Mouse (Mus musculus): ENCODE data around the gene Supt7l.
A peak's percentile ranks its signal among the peaks of the same experiment; 100 is the strongest.
"Not testable (repeated sequence)": the region's sequence is repeated elsewhere in the genome, so short reads cannot be mapped to it uniquely, and the experiment has no call there.

Supt7l gene

DNA sequence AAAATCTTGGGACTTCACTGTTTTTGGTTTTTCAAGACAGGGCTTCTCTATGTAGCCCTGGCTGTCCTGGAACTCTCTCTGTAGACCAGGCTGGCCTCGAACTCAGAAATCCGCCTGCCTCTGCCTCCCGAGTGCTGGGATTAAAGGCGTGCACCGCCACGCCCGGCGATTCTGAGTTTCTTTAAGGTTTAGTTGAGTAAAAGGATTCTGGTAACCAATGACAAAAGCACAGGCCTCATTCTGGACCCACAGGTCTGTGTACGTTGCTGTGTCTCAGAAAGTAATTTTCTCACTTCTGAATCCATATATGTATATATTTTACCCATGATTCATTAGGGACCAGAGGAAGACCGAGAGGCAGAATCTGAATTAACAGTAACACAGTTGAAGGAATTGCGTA, at the start of gene Supt7l:
Supt7l (minus strand) TSS at position 101 of the 400 bp plus-strand sequence.
- DNase-seq (ENCODE audit: inconsistent age in 2 of 2, low spot score in 1 of 2), result not testable (repeated sequence)

DNA sequence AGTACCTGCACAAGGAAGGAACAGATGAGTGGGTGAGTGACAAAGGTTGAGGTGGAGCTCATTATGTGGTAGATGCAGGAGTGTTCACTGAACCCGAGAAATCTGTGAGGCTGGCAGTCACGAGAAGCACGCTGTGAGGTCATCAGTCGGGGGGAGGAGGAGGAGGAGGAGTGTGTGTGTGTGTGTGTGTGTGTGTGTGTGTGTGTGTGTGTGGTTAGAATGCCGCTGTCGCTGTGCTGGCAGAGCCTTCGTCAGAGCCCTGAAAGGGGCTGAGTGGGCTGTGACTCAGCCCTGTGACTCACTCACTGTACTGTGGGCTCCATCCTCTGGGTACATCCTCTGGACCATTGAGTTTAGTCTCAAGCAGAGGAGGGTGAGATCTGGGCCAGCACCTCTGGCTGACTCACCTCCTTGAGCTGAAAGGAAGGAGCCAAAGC, 49.0 kb upstream of the Supt7l start:
- DNase-seq (ENCODE audit: inconsistent age in 2 of 2, low spot score in 1 of 2), result peak; percentile 90 to 91

DNA sequence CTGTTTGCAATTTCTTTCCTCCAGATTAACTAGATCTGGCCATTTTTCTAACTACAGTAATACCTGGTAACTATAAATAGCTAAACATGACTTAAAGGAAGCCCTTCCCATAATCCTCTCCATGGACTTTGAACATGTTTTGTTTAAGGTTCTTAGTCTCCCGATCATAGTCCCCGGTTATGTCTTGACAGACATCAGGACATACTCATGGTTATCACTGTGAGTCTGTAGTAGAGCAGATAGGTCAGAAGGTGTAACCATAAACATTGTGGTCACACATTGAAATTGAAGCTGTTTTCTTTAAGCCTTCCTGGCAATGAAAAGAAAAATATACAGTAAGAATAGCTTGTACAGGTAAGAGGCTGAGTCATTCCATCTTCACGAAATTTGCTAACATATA, 46.1 kb upstream of the Supt7l start:
- no peak for DNase-seq (ENCODE audit: inconsistent age in 2 of 2, low spot score in 1 of 2)

- DNase-seq (ENCODE audit: inconsistent age in 2 of 2, low spot score in 1 of 2), result peak; percentile 70 to 87
Measured at GRCm38 (mm10) chr5:31571023-31571608, 43.5 kb upstream of the Supt7l start.

- DNase-seq (ENCODE audit: inconsistent age in 2 of 2, low spot score in 1 of 2), result peak in 1 of 2 experiments; percentile 62
Measured at GRCm38 (mm10) chr5:31567951-31568657, 40.5 kb upstream of the Supt7l start.

GRCm38 (mm10) chr5:31566457-31566856, 38.9 kb upstream of the Supt7l start:
- no peak for DNase-seq (ENCODE audit: inconsistent age in 2 of 2, low spot score in 1 of 2)

- DNase-seq (ENCODE audit: inconsistent age in 2 of 2, low spot score in 1 of 2), result no peak
Measured at GRCm38 (mm10) chr5:31566026-31566425, 38.4 kb upstream of the Supt7l start.

DNA sequence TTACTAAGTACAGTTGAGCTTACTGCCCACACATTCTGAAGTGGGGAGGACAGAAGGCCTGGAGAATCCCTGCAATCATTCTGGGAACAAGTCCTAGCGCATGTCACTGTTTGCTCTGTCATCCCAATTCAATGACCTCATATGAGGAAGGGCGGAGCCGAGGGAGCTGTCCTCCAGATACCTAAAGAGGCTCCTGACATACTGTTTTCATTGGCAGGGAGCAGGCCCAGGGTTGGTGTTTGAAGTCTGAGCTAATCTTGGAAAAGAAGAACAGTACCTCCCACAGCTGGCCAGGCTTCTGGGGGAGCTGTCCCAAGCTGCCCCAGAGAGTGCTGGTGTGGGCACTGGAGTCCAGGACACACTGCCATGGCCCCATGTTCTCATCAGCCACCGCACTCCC, 37.4 kb upstream of the Supt7l start:
- peak; percentile 44 to 79 for DNase-seq (ENCODE audit: inconsistent age in 2 of 2, low spot score in 1 of 2)

DNA sequence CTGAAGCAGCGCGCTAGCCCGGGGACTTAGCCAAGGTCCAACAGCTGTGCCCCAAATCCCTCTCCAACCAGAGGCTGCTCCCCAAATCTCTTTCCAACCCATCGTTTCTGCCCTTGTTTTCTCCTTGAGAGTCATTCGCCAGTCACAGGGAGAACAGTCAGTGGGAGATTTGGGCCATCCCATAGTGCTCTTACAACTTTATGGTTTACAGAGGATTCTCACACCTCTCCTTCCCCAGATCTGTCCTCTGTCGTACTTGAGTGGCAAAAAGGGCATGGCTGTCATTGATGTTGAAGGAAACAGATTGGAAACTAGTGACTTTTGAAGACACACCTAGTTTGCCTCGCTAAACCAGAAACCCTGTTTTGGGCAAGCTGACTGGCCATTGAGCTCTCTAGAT, 36.3 kb upstream of the Supt7l start:
- DNase-seq (ENCODE audit: inconsistent age in 2 of 2, low spot score in 1 of 2), result no peak

DNA sequence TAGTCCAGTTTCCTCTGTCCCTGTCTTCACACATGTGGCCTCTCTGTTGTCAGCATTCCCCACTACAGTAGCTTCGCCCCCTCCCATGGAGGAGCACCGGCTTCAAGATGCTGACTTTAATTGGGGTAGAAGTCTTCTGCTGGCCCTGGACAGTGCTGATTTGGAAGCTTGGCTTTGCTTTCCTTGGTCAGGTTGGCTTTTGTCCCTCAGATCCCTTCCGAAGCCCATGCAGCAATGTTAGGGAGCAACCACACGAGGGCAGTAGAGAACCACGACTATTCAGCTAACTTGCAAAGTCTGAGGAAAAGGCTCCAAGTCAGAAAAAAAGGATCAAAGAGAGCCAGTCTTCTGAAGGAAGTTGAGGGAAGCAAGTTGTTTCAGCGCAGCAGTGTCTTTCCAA, 35.9 kb upstream of the Supt7l start:
- peak; percentile 81 to 94 for DNase-seq (ENCODE audit: inconsistent age in 2 of 2, low spot score in 1 of 2)

DNA sequence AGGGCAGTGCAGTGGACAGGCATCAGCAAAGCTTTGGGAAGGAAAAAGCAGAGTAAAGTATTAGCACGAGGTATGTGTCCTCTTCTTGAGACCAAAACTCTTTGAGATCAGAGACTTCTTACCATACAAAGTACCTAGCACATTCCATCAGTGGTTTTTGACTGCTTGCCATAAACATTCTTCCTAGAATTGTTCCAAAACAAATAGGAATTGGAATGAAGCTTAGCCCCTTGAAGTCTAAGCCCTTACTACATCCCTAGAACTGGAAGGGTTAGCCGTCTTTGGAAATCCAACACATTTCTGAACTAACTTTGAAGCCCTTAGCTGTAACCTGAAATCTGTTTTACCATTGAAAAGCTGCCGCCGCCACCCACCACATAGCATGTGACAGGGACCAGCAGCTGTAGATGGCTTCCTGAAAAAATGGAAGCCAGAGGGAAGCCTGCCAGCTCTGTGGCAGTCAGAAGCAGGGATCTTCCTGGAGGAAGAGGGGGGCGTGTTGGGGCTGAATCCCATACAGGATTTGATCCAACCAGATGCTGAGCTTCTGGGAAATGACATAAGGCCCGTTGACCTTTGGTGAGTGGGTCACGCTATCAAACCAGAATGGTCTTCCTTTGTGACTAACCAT, 34.5 kb upstream of the Supt7l start:
- DNase-seq (ENCODE audit: inconsistent age in 2 of 2, low spot score in 1 of 2), result peak; percentile 44 to 57

- no peak for DNase-seq (ENCODE audit: inconsistent age in 2 of 2, low spot score in 1 of 2)
Measured at GRCm38 (mm10) chr5:31560352-31560751, 32.7 kb upstream of the Supt7l start.

DNA sequence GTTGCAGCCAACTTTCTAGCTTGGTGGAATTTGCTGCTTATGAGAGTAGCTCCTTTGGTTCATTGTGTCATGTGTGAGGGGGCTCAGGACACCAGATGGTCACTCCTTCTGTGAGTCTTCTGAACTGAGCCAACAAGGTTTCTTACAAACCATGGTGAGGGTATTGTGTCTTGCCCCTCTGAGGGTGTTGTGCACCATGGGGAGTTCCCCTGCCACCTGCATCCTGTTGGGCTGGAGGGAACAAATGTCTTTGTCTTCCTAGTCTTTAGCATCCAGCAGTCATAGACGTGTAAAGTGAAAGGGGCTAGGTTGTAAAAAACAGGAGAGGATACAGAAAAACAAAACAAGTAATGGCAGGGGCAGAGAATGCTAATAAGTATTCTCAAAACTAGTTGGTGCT, 31.8 kb upstream of the Supt7l start:
- no peak for DNase-seq (ENCODE audit: inconsistent age in 2 of 2, low spot score in 1 of 2)

DNA sequence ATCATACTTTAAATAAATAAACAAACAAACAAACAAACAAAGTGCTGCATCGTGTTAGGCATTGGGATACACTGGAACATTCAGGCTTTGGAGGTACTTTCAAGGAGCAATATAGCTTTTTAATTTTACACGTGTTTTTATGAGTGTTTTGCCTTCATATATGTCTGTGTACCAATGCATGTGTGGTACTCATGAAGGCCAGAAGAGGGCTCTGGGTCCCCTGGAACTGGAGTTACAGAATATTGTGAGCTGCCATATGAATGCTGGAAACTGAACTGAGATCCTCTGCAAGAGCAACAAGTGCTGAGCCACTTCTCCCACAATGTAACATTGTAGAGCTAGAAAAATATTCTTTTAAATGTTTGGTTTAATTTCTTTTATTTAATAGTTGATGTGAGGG, 7.6 kb upstream of the Supt7l start:
- DNase-seq (ENCODE audit: inconsistent age in 2 of 2, low spot score in 1 of 2), result no peak

- DNase-seq (ENCODE audit: inconsistent age in 2 of 2, low spot score in 1 of 2), result no peak
Measured at GRCm38 (mm10) chr5:31528560-31528959, 953 bp upstream of the Supt7l start.

DNA sequence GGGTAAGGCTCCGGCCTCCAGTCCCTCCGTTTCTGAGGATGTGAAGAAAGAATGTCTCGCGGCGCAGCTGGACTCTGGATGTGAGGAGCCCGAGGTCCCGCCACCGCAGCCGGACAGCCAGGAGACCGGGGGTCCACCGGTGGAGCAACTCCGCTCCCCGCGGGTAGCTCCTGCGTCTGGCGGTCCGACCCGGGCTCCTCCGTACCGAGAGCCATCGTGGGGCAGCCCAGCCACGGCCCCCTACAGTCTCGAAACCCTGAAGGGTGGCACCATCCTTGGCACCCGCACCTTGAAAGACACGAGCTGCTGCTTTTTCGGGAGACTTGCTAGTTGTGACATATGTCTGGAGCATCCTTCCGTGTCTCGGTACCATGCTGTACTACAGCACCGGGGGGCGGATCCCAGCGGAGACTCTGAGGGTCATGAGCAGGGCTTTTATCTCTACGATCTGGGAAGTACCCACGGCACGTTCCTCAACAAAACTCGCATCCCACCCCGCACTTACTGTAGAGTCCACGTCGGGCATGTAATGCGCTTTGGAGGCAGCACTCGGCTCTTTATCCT, 408 bp downstream of the Supt7l start:
- DNase-seq (ENCODE audit: inconsistent age in 2 of 2, low spot score in 1 of 2), result no peak

DNA sequence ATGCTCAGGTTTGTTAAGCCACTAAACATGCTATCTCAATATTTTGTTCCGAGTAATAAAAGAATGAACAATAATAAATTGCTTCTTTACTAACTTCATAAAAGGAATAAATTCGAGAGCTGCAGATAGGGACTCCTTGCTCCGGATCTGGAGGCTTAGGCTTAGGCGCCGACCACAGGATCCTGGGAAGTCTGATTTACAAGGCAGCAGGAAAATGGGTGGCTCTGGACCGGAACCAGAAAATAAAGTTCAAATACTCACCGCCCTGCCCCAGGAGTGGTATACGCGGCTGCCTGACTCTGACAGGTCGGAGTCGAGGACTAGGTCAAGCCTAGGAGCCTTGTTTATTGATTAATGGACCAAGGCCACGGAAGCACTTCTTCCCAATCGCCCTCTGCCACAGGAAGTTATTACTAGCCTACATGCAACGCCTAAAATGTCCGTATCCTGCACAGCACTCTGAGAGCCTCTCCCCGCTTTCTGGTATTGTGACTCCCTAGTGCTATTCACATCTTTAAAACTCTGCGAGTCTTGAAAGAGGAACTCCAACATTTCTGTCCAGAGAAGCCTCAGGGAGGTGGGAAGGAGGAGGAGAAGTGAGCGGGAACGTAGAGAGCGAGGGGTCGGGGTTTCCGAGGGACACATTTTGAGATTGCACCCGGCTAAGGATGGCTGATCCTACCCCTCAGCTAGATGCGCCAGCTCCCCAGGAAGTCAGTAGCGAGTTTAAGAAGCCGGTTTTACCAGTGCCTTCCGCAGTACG, 1.1 kb downstream of the Supt7l start, which contains the start of gene Slc4a1ap:
Slc4a1ap (plus strand) TSS at position 642 of the 763 bp plus-strand sequence.
- DNase-seq (ENCODE audit: inconsistent age in 2 of 2, low spot score in 1 of 2), result peak; percentile 79 to 96

DNA sequence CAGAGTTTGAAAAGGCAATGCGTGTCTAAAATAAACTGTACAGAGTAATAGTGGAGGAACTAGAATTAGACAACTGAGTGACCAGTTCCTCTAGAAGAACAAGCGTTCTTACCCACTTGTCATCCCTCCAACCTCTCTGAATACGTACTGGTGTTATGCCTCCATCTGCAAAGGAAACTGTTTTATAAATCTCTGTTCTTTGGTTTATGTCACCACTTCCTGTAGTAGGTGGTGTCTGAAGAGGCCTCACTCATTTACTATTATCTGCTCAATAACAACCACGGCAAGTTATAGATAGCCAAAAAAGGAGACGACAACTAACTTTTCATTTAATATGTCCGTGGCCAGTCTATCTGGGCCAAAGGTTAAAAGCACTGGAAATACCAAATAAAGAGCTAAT, 7.1 kb downstream of the Supt7l start:
- no peak for DNase-seq (ENCODE audit: inconsistent age in 2 of 2, low spot score in 1 of 2)

- DNase-seq (ENCODE audit: inconsistent age in 2 of 2, low spot score in 1 of 2), result no peak
Measured at GRCm38 (mm10) chr5:31512481-31512880, 15.1 kb downstream of the Supt7l start.

- no peak for DNase-seq (ENCODE audit: inconsistent age in 2 of 2, low spot score in 1 of 2)
Measured at GRCm38 (mm10) chr5:31504843-31505242, 22.8 kb downstream of the Supt7l start.
